Mouse (Mus musculus): Measurements from ENCODE around the gene Pds5b.
"Not testable (repeated sequence)": the region's sequence is repeated elsewhere in the genome, so short reads cannot be mapped to it uniquely, and the experiment has no call there.

Gene Pds5b

DNA sequence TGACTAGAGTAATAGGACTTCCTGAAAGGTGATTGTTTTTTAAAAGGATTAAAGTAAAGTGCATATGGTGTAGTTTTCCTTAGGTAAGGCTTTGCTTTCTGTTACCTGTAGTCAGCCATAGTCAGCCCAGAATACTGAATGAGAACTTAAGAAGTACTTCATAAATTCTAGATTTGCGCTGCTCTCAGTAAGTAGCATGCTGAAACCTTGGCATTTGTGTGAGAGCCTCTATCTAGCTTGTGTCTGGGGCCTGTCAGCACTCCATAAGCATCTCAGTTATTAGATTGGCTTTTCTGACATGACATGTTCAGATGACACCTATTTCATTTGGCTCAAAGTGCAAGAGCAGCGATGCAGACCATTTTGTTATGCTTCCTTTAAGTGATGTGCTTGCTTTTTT lies 19.7 kb downstream of the Pds5b start:
- in situ Hi-C loops (cut with MboI; ENCODE audit: low sequenced_read_pairs), result no loop called here

DNA sequence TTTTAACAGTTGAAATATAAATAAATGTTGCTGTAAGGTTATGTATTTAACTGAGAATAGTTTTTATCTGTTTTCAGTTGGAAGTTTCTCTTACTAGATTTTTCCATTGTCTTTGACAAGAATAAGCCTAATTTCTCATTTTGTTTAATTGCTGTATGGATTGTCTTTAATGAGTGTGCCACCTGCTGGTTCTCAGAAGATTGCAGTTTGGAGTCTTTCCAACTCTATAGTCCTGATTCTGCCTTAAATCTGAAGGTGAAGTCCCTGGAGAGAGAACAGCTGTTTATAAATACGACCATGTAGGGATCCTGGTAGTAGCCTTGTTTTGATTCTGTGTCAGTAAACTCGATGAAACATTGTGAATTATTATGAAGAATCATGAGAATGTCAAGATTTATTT lies 29.2 kb downstream of the Pds5b start:
- in situ Hi-C loops (cut with MboI; ENCODE audit: low sequenced_read_pairs), result no loop called here

- in situ Hi-C loops (cut with MboI; ENCODE audit: low sequenced_read_pairs), result not testable (repeated sequence)
Measured at GRCm38 (mm10) chr5:150706651-150707050, 33.1 kb downstream of the Pds5b start.

DNA sequence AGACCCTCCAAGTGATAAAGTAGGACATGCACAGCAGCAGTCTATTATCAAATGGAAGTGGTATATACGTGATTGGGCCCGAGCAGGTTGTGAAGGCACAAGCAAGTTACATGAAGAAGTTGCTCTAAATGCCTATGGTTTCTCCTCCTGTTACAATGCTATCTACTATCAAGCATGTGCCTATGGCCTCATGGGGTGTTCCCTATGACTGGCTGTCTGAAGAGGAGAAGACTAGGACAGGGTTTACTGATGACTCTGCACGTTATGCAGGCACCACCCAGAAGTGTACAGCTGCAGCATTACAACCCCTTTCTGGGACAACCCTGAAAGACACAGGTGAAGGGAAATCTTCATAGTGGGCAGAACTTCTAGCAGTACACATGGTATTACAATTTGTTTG lies 33.6 kb downstream of the Pds5b start:
- in situ Hi-C loops (cut with MboI; ENCODE audit: low sequenced_read_pairs), result not testable (repeated sequence)

- in situ Hi-C loops (cut with MboI; ENCODE audit: low sequenced_read_pairs), result no loop called here
Measured at GRCm38 (mm10) chr5:150711503-150711902, 38.0 kb downstream of the Pds5b start.

DNA sequence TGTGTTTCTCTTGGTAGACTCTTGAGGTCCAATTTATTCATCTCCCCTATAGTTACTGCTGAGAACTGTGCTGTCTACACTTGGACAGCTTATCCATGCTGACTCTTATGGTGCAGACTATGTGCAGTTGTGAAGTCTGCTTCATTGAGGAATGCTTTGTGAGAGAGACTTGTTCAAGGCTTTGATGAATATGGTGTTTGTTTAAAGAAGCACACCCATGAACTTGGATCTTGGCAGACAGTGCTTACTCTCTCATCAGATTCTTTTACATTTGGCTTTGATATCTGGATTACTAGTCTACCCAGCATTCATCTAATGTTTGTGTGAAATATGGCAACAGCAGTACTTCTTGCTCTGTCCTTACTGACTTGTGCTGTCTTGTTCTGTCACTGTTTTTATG lies 39.9 kb downstream of the Pds5b start:
- in situ Hi-C loops (cut with MboI; ENCODE audit: low sequenced_read_pairs), result no loop called here

- in situ Hi-C loops (cut with MboI; ENCODE audit: low sequenced_read_pairs), result no loop called here
Measured at GRCm38 (mm10) chr5:150717775-150718174, 44.2 kb downstream of the Pds5b start.

- in situ Hi-C loops (cut with MboI; ENCODE audit: low sequenced_read_pairs), result no loop called here
Measured at GRCm38 (mm10) chr5:150724641-150725040, 51.1 kb downstream of the Pds5b start.

GRCm38 (mm10) chr5:150737028-150737427 lies 63.5 kb downstream of the Pds5b start:
- in situ Hi-C loops (cut with MboI; ENCODE audit: low sequenced_read_pairs), result not testable (repeated sequence)

DNA sequence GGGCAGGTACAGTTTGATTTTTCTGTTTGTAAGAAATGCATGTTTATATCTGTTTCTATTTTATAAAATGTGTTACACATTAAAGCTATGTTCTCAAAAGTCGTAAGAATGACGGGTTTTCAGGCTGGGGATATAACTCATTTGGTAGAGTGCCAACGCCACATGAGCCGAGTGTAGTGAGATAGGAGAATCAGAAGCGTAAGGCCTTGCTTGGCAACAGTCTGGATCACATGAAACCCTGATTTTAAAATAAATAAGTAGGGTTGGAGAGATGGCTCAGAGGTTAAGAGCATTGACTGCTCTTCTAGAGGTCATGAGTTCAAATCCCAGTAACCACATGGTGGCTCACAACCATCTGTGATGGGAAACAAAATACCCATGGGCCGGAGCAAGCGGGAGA lies 65.8 kb downstream of the Pds5b start:
- in situ Hi-C loops (cut with MboI; ENCODE audit: low sequenced_read_pairs), result no loop called here

- in situ Hi-C loops (cut with MboI; ENCODE audit: low sequenced_read_pairs), result no loop called here
Measured at GRCm38 (mm10) chr5:150740597-150740996, 67.1 kb downstream of the Pds5b start.

GRCm38 (mm10) chr5:150756623-150757022 lies 83.1 kb downstream of the Pds5b start:
- in situ Hi-C loops (cut with MboI; ENCODE audit: low sequenced_read_pairs), result no loop called here

DNA sequence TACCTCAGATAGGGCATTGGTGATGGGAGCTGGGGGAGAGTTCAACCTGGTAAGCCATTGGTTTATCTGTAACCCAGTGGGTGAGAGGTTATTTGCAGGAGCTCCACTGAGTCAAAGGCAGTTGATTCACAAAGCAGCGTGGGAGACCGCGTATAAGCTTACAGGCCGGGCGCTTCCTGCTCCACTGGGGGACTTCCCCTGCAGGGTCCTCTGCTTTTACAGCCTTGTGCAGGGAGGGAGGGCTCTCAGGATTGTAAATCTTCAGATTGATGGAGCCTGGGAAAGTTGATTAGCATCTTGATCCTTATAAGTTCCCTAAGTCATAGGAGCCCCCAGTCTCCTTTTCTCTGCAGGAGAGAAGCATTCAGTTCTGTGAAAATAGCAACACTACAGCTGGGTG lies 98.9 kb downstream of the Pds5b start:
- in situ Hi-C loops (cut with MboI; ENCODE audit: low sequenced_read_pairs), result no loop called here

DNA sequence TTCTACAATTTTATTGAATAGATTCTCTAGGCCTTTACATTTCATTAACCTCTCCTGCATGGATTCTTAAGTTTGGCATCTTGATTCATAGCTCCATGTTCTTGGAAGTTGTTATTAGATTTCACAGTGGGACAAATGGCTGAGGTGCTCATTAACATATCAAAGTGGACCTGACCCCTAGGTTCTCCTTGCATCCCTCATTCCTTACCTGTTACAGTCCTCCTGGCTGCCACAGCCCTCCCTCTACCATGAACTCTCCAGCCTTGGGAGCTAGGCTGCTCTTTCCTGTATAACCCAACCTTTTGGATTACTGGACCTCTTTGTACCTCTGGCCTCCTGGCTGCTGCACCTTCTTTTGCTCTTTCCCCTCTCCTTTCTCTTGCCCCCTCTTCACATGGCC lies 99.5 kb downstream of the Pds5b start:
- in situ Hi-C loops (cut with MboI; ENCODE audit: low sequenced_read_pairs), result no loop called here

DNA sequence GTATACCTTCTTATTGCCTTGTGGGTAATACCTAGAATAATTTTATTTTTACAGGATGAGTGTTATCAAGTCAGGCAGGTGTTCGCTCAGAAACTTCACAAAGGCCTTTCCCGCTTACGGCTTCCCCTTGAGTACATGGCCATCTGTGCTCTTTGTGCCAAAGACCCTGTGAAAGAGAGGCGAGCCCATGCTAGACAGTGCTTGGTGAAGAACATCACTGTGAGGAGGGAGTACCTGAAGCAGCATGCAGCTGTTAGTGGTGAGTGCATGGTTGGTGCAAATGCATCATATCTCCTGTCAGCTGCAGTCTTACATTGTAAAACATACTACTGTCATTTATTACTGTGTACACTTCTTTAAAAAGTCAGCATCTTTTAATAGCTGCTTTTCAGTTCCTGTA lies 114.7 kb downstream of the Pds5b start:
- in situ Hi-C loops (cut with MboI; ENCODE audit: low sequenced_read_pairs), result no loop called here

GRCm38 (mm10) chr5:150789039-150789438 lies 115.5 kb downstream of the Pds5b start:
- in situ Hi-C loops (cut with MboI; ENCODE audit: low sequenced_read_pairs), result no loop called here

DNA sequence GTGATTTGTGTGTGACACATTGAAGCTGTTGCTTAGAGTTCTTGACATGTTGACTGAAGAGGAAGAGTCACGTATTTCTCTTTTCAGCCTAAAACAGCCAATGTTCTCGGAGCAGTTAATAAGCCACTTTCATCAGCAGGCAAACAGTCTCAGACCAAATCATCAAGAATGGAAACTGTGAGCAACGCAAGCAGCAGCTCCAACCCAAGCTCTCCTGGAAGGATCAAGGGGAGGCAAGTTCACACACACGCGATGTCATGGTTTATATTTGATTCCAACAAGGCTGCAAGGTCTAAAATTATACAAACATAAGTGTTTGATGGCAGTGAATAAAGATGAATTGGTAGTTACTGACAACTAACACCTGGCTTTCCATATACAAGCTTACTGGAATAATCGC lies 120.6 kb downstream of the Pds5b start:
- in situ Hi-C loops (cut with MboI; ENCODE audit: low sequenced_read_pairs), result no loop called here

DNA sequence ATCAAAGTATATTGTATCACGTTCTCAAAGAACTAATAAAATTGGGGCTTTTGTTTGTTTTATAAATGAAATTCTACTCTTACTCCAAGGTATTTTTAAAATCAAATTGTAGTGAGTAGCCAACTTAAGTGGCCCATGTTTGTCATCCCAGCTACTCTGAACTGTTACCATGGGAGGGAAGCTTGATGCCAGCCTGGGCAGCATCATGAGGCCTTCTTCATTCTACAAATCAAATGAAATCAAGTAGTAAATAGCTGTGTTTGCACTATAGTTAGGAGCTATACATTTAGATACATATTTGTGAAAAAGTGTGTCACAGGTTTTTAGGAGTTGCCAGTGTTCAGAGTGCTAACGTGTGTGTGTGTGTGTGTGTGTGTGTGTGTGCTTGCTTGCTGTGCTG lies 126.5 kb downstream of the Pds5b start:
- in situ Hi-C loops (cut with MboI; ENCODE audit: low sequenced_read_pairs), result no loop called here

DNA sequence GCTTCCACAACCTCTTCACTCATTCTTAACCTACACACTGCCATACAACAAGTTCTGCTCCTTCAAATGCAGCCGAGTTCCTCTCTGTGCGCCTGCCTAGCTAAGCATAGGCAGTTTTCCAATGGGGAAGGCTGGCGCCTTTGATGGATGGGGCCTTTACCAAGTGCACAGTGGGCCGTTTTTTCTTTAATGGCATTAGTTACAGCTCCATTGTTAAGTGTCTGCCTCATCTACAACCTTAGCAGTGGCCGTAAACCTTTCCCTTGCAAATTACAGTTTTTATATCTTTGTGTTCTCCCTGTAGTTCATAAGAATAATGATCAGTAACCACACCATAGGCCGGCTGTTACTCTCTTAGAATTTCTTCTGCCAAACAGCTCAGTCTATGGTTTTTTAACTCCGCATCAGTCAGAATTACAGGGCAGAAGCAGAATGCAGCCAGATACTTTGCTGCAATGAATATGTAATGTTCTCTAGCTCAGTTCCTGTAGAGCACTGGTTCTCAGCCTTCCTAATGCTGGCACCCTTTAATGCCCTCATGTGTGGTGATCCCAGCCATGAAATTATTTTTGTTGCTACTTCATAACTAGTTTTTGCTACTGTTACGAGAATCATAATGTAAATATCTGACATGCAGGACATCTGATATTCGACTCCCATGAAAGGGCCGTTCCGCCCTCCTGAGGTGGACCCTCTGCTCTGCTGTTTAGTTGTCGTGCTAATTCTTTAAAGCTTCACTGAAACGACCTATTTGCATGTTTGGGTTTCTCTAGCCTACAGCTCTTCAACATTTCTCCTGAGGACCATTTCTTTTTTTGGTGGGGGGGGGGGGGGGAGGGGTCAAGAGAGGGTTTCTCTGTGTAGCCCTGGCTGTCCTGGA lies 140.8 kb downstream of the Pds5b start:
- in situ Hi-C loops (cut with MboI; ENCODE audit: low sequenced_read_pairs), result no loop called here

GRCm38 (mm10) chr5:150815400-150815799 lies 141.9 kb downstream of the Pds5b start:
- in situ Hi-C loops (cut with MboI; ENCODE audit: low sequenced_read_pairs), result no loop called here

GRCm38 (mm10) chr5:150816775-150817174 lies 143.2 kb downstream of the Pds5b start:
- in situ Hi-C loops (cut with MboI; ENCODE audit: low sequenced_read_pairs), result no loop called here

DNA sequence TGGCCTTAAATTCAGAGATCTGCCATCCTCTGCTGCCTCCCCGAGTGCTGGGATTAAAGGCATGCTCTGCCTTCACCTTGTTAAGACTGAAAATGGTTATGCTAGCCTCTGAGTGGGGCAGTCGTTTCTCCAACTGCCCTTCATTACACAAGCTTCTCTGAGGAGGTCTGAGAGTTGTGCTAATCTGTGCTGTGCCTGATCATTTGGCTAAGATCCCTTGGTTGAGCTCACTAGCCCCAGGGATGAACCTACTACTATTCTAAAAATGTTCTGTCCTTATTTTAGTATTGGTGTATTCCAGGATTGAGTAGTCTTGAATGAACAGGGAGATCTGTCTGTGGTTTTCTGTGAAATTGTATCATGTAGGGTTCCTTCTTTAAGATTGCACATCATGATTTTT lies 144.5 kb downstream of the Pds5b start:
- in situ Hi-C loops (cut with MboI; ENCODE audit: low sequenced_read_pairs), result no loop called here

DNA sequence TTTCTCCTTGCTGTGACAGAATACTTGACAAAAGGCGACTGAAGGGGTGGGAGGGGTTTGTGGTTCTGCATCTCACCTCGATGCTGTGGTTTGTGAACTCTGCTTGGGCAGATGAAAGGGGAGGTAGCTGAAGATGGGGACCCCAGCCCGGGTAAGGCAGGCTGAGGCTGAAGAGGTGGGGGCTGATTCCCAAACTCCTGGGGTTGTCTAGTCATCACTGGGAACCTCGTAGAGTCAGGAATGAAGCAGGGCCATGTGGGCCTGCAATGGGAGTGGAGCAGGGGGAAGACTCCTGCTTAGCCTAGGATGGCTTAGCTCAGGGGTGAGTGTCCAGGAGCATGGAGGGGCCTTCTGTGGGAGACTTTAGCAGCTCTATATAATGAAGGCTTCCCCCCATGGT lies 145.3 kb downstream of the Pds5b start:
- in situ Hi-C loops (cut with MboI; ENCODE audit: low sequenced_read_pairs), result no loop called here
